Mouse (Mus musculus): ENCODE measurements around the gene Olfr1201. TPM values are rescaled to one million over a fixed set of nuclear protein-coding genes. Genes with fewer than 3 reads are reported as not detected.

Gene Olfr1201
- polyA plus RNA-seq (2012; fragmentation: generic; extraction: Trizol): not detected

GRCm38 (mm10) chr2:88792736-88793135 lies at the start of gene Olfr1201:
Olfr1201 (plus strand) TSS chr2:88793036.

GRCm38 (mm10) chr2:88751270-88751669 lies 41.6 kb upstream of the Olfr1201 start, which contains the start of gene Olfr1198:
Olfr1198 (minus strand) TSS chr2:88751370.

GRCm38 (mm10) chr2:88760369-88760768 lies 32.5 kb upstream of the Olfr1201 start, which contains the start of gene Olfr1199:
Olfr1199 (minus strand) TSS chr2:88760469.

GRCm38 (mm10) chr2:88770388-88770787 lies 22.4 kb upstream of the Olfr1201 start, which contains the start of gene Olfr1200:
Olfr1200 (minus strand) TSS chr2:88770488.

GRCm38 (mm10) chr2:88814196-88814595 lies 21.4 kb downstream of the Olfr1201 start, which contains the start of gene Olfr1202:
Olfr1202 (plus strand) TSS chr2:88814496.

GRCm38 (mm10) chr2:88829437-88829836 lies 36.6 kb downstream of the Olfr1201 start, which contains the start of gene Olfr1205:
Olfr1205 (plus strand) TSS chr2:88829737.

Other genes with a start within 250 kb of the Olfr1201 start
- not detected for gene Olfr1188, start 236.1 kb upstream of the Olfr1201 start, polyA plus RNA-seq (2012; fragmentation: generic; extraction: Trizol)
- gene Olfr1189, start 206.6 kb upstream of the Olfr1201 start, polyA plus RNA-seq (2012; fragmentation: generic; extraction: Trizol): not detected
- gene Olfr1191-ps1, start 152.5 kb upstream of the Olfr1201 start, polyA plus RNA-seq (2012; fragmentation: generic; extraction: Trizol): not detected
- gene Olfr1192-ps1, start 144.5 kb upstream of the Olfr1201 start, polyA plus RNA-seq (2012; fragmentation: generic; extraction: Trizol): not detected
- gene Olfr1193, start 117.4 kb upstream of the Olfr1201 start, polyA plus RNA-seq (2012; fragmentation: generic; extraction: Trizol): not detected
- not detected for gene Olfr1195, start 103.8 kb upstream of the Olfr1201 start, polyA plus RNA-seq (2012; fragmentation: generic; extraction: Trizol)
- gene Olfr1196, start 88.4 kb upstream of the Olfr1201 start, polyA plus RNA-seq (2012; fragmentation: generic; extraction: Trizol): not detected
- gene Olfr1197, start 60.7 kb upstream of the Olfr1201 start, polyA plus RNA-seq (2012; fragmentation: generic; extraction: Trizol): not detected
- not detected for gene Olfr1198, start 41.7 kb upstream of the Olfr1201 start, polyA plus RNA-seq (2012; fragmentation: generic; extraction: Trizol)
- gene Olfr1199, start 32.6 kb upstream of the Olfr1201 start, polyA plus RNA-seq (2012; fragmentation: generic; extraction: Trizol): not detected
- gene Olfr1200, start 22.5 kb upstream of the Olfr1201 start, polyA plus RNA-seq (2012; fragmentation: generic; extraction: Trizol): not detected
- gene Olfr1202, start 21.5 kb downstream of the Olfr1201 start, polyA plus RNA-seq (2012; fragmentation: generic; extraction: Trizol): not detected
- not detected for gene Olfr1205, start 36.7 kb downstream of the Olfr1201 start, polyA plus RNA-seq (2012; fragmentation: generic; extraction: Trizol)
- gene Olfr1204, start 56.3 kb downstream of the Olfr1201 start, polyA plus RNA-seq (2012; fragmentation: generic; extraction: Trizol): not detected
- gene Olfr1206, start 70.2 kb downstream of the Olfr1201 start, polyA plus RNA-seq (2012; fragmentation: generic; extraction: Trizol): not detected
- gene Olfr1208, start 109.3 kb downstream of the Olfr1201 start, polyA plus RNA-seq (2012; fragmentation: generic; extraction: Trizol): not detected
- not detected for gene Olfr1209, start 122.1 kb downstream of the Olfr1201 start, polyA plus RNA-seq (2012; fragmentation: generic; extraction: Trizol)
- gene Olfr1211, start 145.1 kb downstream of the Olfr1201 start, polyA plus RNA-seq (2012; fragmentation: generic; extraction: Trizol): not detected
- gene Olfr1212, start 160.9 kb downstream of the Olfr1201 start, polyA plus RNA-seq (2012; fragmentation: generic; extraction: Trizol): not detected
- gene Gm13762, start 187.2 kb downstream of the Olfr1201 start, polyA plus RNA-seq (2012; fragmentation: generic; extraction: Trizol): not detected
- gene Olfr1214, start 199.6 kb downstream of the Olfr1201 start, polyA plus RNA-seq (2012; fragmentation: generic; extraction: Trizol): not detected
- gene Olfr1215, start 213.9 kb downstream of the Olfr1201 start, polyA plus RNA-seq (2012; fragmentation: generic; extraction: Trizol): not detected
- gene Olfr1216, start 225.3 kb downstream of the Olfr1201 start, polyA plus RNA-seq (2012; fragmentation: generic; extraction: Trizol): not detected
- gene Olfr1217, start 239.0 kb downstream of the Olfr1201 start, polyA plus RNA-seq (2012; fragmentation: generic; extraction: Trizol): not detected

All from C3H10T1/2 (cell line).